Mouse (Mus musculus): ENCODE data around the gene Tent5a. TPM values are rescaled to one million over a fixed set of nuclear protein-coding genes. Genes with fewer than 3 reads are reported as not detected.

Tent5a gene
- total RNA-seq, 2 experiments from 2014 or later = 2.2 to 3.1 TPM

- DNase-seq (ENCODE audit: low spot score in 2 of 2) = no peak
- intact Hi-C loops (cut with DNase I) = loop anchor here (10.0 kb wide), 2 partner anchors 980 to 1300 kb away; no protein-coding TSS in a partner anchor
These were observed 2.8 kb downstream of the Tent5a start for GRCm38 (mm10) chr9:85324158-85324875.

DNA sequence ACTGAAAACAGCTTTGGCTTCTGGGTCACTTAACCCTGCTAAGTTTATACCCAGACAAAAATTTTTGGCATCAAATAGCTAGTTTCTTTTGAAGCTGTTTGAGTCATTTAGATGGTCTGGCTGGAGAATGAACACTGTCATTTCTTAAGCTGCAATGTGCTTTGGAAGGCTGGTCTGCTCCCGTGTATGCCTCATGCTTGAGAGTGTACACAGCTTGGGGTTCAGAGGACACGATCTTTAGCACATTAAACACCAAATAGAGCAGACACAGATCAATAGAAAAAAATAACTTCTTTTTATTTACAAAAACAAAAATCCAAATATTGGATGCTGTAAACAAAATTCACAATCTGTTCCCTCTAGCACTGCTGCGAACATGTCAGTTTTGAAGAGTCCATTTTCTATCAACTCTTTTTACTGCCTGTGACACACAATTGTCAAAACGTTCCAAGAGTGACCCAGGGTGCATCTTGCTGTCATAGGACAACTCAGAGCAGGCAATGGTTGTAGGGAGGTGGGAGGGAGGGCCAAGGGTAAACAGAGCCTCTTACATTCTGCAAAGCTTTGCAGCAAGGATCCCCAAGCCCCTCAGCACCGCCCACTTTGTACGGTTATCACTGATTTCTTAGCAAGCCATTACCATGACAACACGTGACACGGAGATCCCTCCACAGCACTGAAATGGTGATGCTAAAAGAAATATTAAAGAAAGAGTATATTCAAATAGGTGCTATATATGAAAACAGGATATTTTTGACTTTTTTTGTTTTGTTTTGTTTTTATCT lies 6.8 kb downstream of the Tent5a start:
- no peak for DNase-seq (ENCODE audit: low spot score in 2 of 2)
- intact Hi-C loops (cut with DNase I) = loop anchor here (10.0 kb wide), 2 partner anchors 976 to 1296 kb away; no protein-coding TSS in a partner anchor

DNA sequence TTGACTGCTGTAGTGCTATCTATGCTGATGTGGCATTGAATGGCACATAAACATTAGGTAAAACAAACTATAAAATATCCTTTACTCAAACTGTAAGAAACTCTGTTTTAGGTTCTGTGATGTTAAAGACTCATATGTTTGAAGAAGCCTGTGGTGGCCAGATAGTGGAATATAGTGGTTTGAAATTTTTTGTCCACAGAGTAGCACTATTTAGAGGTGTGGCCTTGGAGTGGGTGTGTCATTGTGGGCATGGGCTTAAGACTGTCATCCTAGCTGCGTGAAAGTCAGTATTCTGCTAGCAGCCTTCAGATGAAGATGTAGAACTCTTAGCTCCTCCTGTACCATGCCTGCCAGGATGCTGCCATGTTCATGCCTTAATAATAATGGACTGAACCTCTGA lies 11.0 kb downstream of the Tent5a start:
- intact Hi-C loops (cut with DNase I) = no loop called here
- DNase-seq (ENCODE audit: low spot score in 2 of 2) = no peak

GRCm38 (mm10) chr9:85312473-85312872 lies 14.7 kb downstream of the Tent5a start, which contains the start of gene Gm11114:
Gm11114 (plus strand) TSS chr9:85312773.
- no peak for DNase-seq (ENCODE audit: low spot score in 2 of 2)
- intact Hi-C loops (cut with DNase I) = no loop called here

DNA sequence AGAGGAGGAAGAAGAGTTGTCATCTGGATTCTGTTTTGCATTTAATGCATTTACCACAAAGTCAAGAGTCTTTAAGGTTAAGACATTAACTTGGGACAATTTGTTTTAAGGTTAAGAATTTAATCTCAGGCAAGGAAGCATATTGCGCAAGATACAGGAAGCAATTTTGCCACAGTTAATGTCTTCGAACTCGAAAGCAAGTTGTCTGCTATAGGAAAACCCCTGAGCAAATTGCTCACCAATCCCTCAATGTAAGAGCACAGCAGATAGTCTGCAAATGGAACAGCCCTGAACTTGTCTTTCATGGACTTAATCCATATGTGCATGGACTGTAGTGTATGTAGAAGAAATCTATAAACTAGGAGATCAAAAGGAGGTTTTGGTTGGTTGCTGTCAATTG lies 23.8 kb downstream of the Tent5a start:
- DNase-seq (ENCODE audit: low spot score in 2 of 2) = no peak
- intact Hi-C loops (cut with DNase I) = no loop called here

DNA sequence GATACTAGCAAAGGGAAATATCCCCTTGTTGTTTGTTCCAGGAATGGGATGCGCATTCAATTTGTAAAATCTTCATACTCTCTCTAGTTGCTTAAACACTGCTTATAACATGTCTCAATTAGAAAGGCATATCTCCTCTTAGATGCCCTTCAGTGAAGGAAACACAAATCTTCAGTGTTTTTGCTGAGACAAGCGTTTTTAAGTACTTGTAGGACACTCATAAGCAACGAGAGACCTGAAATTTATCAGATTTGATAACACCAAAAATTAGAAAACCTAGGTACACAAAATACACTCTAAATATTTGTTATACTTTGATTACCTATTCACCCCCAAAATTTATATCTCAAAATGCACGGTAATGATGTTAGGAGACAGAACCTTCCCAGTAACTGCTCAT lies 24.3 kb downstream of the Tent5a start:
- intact Hi-C loops (cut with DNase I) = no loop called here
- DNase-seq (ENCODE audit: low spot score in 2 of 2) = no peak

DNA sequence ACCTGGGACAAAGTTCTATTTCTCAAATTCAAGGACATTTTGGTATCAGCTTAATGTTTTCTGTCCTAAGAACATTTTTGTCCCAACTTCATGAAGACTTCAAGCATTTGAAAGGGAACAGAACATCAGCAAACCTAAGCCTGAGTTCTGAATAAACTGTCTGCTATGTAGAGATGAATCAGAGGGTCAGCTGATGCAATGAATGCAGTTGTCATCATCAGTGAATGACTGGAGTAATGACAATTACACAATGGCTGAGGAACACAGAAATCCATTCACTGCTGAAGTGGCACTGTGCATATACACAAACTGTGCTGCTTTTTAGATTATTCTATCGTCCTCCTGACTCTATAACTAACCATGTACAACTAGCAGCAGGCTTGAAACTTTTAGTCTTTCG lies 53.0 kb downstream of the Tent5a start:
- intact Hi-C loops (cut with DNase I) = no loop called here
- DNase-seq (ENCODE audit: low spot score in 2 of 2) = no peak

Other genes starting within 250 kb of the Tent5a start
- gene Gm11114, start 14.6 kb downstream of the Tent5a start, total RNA-seq (2021) = not detected

Data from left cerebral cortex, postnatal 14 days (tissue).